Mouse (Mus musculus): Measurements from ENCODE around the gene Zfp36l2. TPM values are rescaled to one million over a fixed set of nuclear protein-coding genes. Genes with fewer than 3 reads are reported as not detected.

The Zfp36l2 gene
- polyA plus RNA-seq, 1 experiment: not detected

DNA sequence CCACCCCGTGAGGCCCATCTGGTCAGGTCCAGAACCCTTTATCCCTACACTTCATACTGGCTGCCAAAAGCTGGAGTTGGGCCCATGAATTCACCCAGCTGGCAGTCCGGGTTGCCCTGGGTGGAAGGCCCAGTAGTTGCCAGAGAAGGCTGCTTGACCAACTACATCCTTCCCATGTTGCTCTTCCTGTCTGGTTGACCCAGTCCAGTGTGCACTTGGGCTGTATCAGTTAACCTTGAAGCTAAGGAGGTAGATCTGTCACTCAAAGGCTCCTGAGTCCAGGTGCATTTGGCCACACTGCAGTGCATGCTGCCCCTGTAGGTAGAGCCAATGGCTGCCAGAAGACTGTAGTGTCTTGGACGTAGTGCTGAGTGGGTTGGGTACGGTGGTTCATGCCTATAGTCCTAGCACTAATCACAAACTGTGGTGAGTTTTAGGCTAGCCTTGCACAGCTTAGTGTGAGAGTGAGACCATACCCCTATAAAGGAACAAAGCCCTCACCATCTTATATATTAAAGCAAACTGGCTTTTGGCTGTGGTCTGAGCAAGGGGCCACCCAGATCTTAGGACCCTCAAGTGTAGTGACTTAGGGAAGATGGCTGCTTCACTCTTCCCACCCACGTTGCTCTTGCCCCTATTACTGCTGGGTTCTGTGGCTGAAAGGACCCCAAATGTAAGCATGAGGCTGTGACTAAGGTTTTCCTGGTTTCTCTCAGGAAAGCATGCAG lies 1.5 kb upstream of the Zfp36l2 start:
- 83% methylated on average over 5 of the region's 5 CpGs for WGBS
- TF ChIP-seq CTCF (IDR thresholded peaks at IDR 0.05; ENCODE audit: insufficient read depth, low read depth, low read length) (no peak), POLR2A (IDR thresholded peaks at IDR 0.05; ENCODE audit: insufficient read depth, low read depth, low read length) (no peak)
- H3K27ac ChIP-seq (ENCODE audit: insufficient read depth, low read depth, low read length): no peak overlapping the region

DNA sequence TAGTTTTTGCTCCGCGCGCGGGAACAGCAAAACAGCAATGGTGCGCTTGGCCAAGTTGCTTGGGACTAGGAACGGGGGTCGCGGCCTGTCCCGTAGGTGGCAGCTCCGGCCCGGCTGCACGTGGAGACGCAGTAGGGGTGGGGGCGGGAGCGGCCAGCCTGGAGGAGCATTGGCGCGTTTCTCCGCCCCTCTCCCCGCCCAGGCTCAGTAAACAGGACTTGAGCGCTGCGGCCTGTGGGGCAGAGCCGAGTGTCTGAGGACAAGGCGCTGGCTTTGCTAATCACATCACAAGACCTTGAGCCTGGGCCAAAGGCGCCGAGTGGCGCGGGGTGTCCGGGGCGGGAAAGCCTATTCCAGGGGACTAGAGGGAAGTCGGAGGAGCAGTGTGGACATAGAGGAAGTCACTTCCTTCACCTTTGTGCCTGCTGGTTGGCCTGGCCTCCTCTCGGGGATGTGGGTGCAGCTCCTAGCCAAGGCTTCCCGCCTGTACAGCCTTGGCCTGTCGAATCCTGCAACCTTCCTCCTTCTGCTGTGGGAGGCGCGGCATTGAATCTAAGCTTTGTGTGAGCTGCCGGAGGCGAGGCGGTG lies 721 bp upstream of the Zfp36l2 start:
- TF ChIP-seq POLR2A (IDR thresholded peaks at IDR 0.05; ENCODE audit: insufficient read depth, low read depth, low read length) (no peak), CTCF (IDR thresholded peaks at IDR 0.05; ENCODE audit: insufficient read depth, low read depth, low read length) (0 out of 2 replicates have a peak, but pooled peaks have one; percentile 6)
- 28% methylated on average over 38 of the region's 38 CpGs for WGBS
- Histone ChIP-seq H3K4me3 (ENCODE audit: insufficient read depth, low read depth, low read length) (peak overlapping the region; percentile 59), H3K4me1 (ENCODE audit: control insufficient read depth, insufficient read depth, low read length) (peaks cover 16% of the 10 kb centered on the region), H3K27ac (ENCODE audit: insufficient read depth, low read depth, low read length) (peak overlapping the region; percentile 55)

More for the DNA sequence above, 1.5 kb upstream of the Zfp36l2 start:
- Histone ChIP-seq H3K4me1 (ENCODE audit: control insufficient read depth, insufficient read depth, low read length) (peaks cover 14% of the 10 kb centered on the region), H3K4me3 (ENCODE audit: insufficient read depth, low read depth, low read length) (no peak overlapping the region)

DNA sequence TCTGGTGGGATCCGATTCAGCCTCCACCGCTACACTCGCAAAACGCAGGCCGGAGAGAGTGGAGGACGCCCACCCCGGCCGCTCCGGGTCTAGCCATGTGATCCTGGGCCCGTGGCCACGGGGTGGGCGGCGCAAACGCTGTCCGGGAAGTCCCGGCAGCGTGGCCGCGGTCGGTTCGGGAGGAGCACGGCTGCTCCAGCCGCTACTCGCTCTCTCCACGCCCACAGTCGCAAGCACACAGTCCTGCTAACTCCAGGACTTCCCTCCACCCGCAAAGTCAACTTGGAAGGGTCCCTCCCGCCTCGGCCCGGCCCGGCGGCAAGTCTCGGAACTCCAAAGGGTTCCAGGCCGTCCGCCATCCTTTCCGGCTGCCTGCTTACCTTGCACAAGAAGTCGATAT lies 483 bp downstream of the Zfp36l2 start:
- H3K4me1 ChIP-seq (ENCODE audit: control insufficient read depth, insufficient read depth, low read length): peaks cover 21% of the 10 kb centered on the region

DNA sequence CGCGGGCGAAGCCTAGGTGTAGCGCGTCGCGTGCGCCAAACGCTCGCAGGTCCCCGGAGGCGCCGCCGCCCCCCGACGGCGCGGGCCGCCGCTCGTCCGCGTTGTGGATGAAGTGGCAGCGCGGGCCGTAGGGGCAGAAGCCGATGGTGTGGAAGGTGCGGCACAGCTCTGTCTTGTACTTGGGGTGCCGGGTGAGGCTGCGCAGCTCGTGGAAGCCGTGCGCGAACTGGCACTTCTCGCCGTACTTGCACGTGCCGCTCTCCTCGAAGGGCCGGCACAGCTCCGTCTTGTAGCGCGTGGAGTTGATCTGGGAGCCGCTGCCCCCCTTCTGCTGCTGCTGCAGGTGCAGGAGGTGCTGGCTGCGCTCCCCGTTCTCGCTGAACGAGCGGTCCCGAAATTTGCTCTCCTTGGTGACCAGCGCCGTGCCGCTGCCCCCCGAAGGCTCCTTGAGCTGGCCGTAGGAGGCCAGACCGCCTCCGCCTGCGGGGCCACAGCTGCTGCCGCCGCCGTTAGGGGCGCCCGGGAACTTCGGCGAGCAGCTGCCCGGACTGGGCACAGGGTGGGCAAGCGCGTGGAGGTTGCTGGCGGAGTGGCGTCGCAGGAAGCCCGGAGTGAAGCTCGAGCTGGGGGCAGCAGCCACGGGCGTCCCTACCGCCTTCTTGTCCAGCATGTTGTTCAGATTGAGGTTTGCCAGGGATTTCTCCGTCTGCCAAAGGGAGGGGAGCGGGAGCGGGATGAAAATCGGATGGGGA lies 1.1 kb downstream of the Zfp36l2 start:
- Histone ChIP-seq H3K4me1 (ENCODE audit: control insufficient read depth, insufficient read depth, low read length) (peaks cover 23% of the 10 kb centered on the region), H3K4me3 (ENCODE audit: insufficient read depth, low read depth, low read length) (peak overlapping the region; percentile 53), H3K27ac (ENCODE audit: insufficient read depth, low read depth, low read length) (peak overlapping the region; percentile 5)
- no peak for TF ChIP-seq CTCF (IDR thresholded peaks at IDR 0.05; ENCODE audit: insufficient read depth, low read depth, low read length)
- TF ChIP-seq POLR2A (IDR thresholded peaks at IDR 0.05; ENCODE audit: insufficient read depth, low read depth, low read length): no peak
- WGBS: 3% methylated on average over 80 of the region's 80 CpGs

More for the DNA sequence above, 483 bp downstream of the Zfp36l2 start:
- Histone ChIP-seq H3K4me3 (ENCODE audit: insufficient read depth, low read depth, low read length) (peak overlapping the region; percentile 59), H3K27ac (ENCODE audit: insufficient read depth, low read depth, low read length) (peak overlapping the region; percentile 68; the same call in 1 of the 2 replicates)
- 3% methylated on average over 15 of the region's 37 CpGs for WGBS

DNA sequence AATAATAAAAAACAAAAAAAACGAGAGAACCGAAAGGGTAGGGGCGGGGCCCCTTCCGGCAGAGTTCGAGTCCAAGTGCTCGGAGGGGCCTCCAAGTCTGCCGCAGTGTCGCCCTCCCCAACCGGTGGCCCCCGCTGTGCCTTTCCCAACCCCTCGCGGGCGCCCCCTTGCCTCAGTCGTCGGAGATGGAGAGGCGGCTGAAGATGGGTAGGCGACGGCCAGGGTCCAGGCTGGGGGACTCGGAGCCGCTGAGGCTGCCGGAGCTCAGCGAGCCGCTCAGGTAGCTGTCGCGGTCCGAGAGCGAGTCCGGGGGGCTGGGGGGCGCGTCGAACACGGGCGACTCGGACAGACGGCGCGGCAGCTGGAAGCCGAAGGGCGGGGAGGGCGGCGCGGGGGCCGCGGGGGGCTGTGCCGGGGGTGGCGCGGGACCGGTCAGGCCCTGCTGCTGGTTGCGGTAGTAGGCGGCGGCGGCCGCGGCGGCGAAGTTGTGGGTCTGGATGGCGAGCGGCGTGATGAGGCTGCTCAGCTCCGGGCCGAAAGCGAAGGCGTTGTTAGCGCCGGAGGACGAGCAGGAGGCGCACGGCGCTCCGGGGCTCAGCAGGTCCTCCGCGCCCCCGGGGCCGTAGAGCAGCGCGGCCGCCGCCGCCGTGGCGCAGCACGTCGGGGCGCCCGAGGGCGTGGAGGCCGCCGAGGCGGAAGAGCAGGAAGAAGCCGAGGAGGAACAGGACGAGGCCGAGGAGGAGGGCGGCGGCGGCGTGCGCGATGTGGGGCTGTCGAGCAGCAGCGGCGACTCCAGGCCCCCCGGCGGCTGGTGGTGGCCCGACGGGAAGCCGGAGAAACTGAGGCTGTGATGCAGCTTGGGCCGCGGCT lies 1.9 kb downstream of the Zfp36l2 start:
- Histone ChIP-seq H3K4me1 (ENCODE audit: control insufficient read depth, insufficient read depth, low read length) (peaks cover 30% of the 10 kb centered on the region), H3K27ac (ENCODE audit: insufficient read depth, low read depth, low read length) (peak overlapping the region; percentile 5; the same call in 1 of the 2 replicates), H3K4me3 (ENCODE audit: insufficient read depth, low read depth, low read length) (peak overlapping the region; percentile 53)
- 4% methylated on average over 108 of the region's 108 CpGs for whole genome bisulfite sequencing
- no peak for TF ChIP-seq CTCF (IDR thresholded peaks at IDR 0.05; ENCODE audit: insufficient read depth, low read depth, low read length)
- TF ChIP-seq POLR2A (IDR thresholded peaks at IDR 0.05; ENCODE audit: insufficient read depth, low read depth, low read length): no peak

DNA sequence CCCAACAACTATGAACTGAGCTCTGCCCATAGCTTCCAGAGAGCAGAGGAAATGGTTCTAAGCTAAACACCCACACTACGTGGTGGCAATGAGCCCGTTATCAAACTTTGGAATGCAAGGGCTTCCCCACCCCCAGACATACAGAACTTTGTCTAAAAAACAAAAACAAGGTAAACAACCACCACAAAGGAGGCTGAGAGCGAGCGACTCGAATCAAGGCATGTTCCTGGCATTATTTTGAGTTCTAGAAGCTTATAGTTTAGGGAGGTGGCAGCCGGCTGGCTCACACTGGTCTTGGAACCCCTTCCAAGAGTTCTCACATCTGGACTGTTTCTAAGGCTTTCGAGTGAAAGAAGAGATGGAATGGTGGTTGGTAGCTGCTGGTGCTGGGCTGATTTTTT lies 2.7 kb downstream of the Zfp36l2 start:
- peaks cover 37% of the 10 kb centered on the region for H3K4me1 ChIP-seq (ENCODE audit: control insufficient read depth, insufficient read depth, low read length)
- peak overlapping the region; percentile 41 for H3K27ac ChIP-seq (ENCODE audit: insufficient read depth, low read depth, low read length)
- TF ChIP-seq POLR2A (IDR thresholded peaks at IDR 0.05; ENCODE audit: insufficient read depth, low read depth, low read length) (no peak), CTCF (IDR thresholded peaks at IDR 0.05; ENCODE audit: insufficient read depth, low read depth, low read length) (no peak)
- WGBS: 45% methylated on average over 7 of the region's 7 CpGs
- peak overlapping the region; percentile 25; the same call in 1 of the 2 replicates for H3K4me3 ChIP-seq (ENCODE audit: insufficient read depth, low read depth, low read length)

DNA sequence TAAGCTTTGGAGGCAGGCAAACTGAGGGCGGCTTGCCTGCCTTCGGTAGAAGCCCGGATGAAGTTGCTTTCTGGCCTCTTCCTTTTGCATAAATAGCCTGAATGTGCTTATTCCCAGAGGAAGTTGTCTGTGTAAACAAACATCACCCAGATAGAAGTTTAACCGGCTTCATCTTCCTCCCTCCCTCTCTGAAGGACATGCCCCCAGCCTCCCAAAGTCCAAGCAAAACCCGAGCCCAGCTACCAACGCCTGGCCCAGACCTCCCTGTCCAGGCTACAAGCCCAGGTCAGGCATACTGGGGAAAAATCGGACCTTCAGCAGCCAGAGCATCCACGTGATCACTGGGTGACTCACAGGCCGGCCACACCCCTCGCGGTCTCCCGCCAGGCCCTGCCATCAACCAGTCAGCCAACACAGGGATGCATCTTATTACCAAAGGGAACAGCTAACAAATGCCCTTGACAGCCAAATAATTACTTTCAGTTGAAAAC lies 4.4 kb downstream of the Zfp36l2 start:
- WGBS: 45% methylated on average over 12 of the region's 12 CpGs
- Histone ChIP-seq H3K4me3 (ENCODE audit: insufficient read depth, low read depth, low read length) (peak overlapping the region; percentile 2; the same call in 1 of the 2 replicates), H3K27ac (ENCODE audit: insufficient read depth, low read depth, low read length) (no peak overlapping the region; the same call in 1 of the 2 replicates), H3K4me1 (ENCODE audit: control insufficient read depth, insufficient read depth, low read length) (peaks cover 31% of the 10 kb centered on the region)
- no peak for TF ChIP-seq CTCF (IDR thresholded peaks at IDR 0.05; ENCODE audit: insufficient read depth, low read depth, low read length)
- TF ChIP-seq POLR2A (IDR thresholded peaks at IDR 0.05; ENCODE audit: insufficient read depth, low read depth, low read length): no peak

All from olfactory bulb, adult 2 months (tissue).